Mouse (Mus musculus) limb, embryonic 14.5 days (tissue): ENCODE results near the gene Qdpr. TPM values are rescaled to one million over a fixed set of nuclear protein-coding genes. Genes with fewer than 3 reads are reported as not detected.

Experiments used
- ATAC-seq: fragments of 200-750 bp; cut with Nextera tagmentation; 2 replicates; pipeline ENCODE4 v1.8.0; 2017; ENCODE audit warnings: low read depth, moderate number of reproducible peaks, moderate TSS enrichment; ENCODE audit not compliant: low FRiP score
- DNase-seq: peaks from one replicate; pipeline ENCODE4 v3.0.0-alpha.2; 2015; ENCODE audit warnings: low spot score
- H3K27ac ChIP-seq: fragments of 300-500 bp; sonication (generic); replicated peaks from 2 replicates; pipeline ENCODE4 v1.5.1; 2014; ENCODE audit warnings: low read depth, mild to moderate bottlenecking, low read length, moderate library complexity, mixed read lengths
- H3K27me3 ChIP-seq: fragments of 300-500 bp; sonication (generic); 2 replicates; pipeline ENCODE4 v1.6.1; 2014; ENCODE audit warnings: low read length, mixed read lengths; ENCODE audit not compliant: control insufficient read depth, insufficient read depth
- H3K36me3 ChIP-seq: fragments of 300-500 bp; sonication (generic); 2 replicates; pipeline ENCODE4 v1.6.1; 2014; ENCODE audit warnings: mild to moderate bottlenecking, low read length, moderate library complexity, mixed read lengths; ENCODE audit not compliant: control insufficient read depth, insufficient read depth
- H3K4me1 ChIP-seq: fragments of 300-500 bp; sonication (generic); 2 replicates; pipeline ENCODE4 v1.6.1; 2014; ENCODE audit warnings: antibody characterized with exemption, low read length, mixed read lengths; ENCODE audit not compliant: control insufficient read depth, insufficient read depth
- H3K4me2 ChIP-seq: fragments of 300-500 bp; sonication (generic); replicated peaks from 2 replicates; pipeline ENCODE4 v1.6.1; 2014; ENCODE audit warnings: low read depth, mild to moderate bottlenecking, low read length, moderate library complexity; ENCODE audit not compliant: severe bottlenecking
- H3K4me3 ChIP-seq: fragments of 300-500 bp; sonication (generic); replicated peaks from 2 replicates; pipeline ENCODE4 v1.5.1; 2014; ENCODE audit warnings: low read length
- H3K9ac ChIP-seq: fragments of 300-500 bp; sonication (generic); 2 replicates; pipeline ENCODE4 v1.6.1; 2014; ENCODE audit warnings: mild to moderate bottlenecking, low read depth, low read length, moderate library complexity; ENCODE audit not compliant: severe bottlenecking
- H3K9me3 ChIP-seq: fragments of 300-500 bp; sonication (generic); 2 replicates; pipeline ENCODE4 v1.6.1; 2016; ENCODE audit warnings: low read length; ENCODE audit not compliant: control insufficient read depth
- POLR2A ChIP-seq: fragments of 200-500 bp; IDR thresholded peaks from 2 replicates; pipeline ENCODE4 v1.8.0; 2012; ENCODE audit warnings: inconsistent platforms, mild to moderate bottlenecking, moderate library complexity, borderline replicate concordance; ENCODE audit not compliant: insufficient read depth, insufficient read length; ENCODE audit errors: extremely low read depth
- WGBS: fragments of 180-500 bp; shearing (Covaris S2); extraction: QIAGEN DNeasy Blood & Tissue Kit; methylation state at CpG from one replicate; pipeline ENCODE4 v1.1.7; 2014; 5-methylcytosine and 5-hydroxymethylcytosine counted together
- polyA plus RNA-seq, 2 experiments: library from polyadenylated mRNA; depleted of rRNA in 1 of 2; stranded (reverse) in 1 of 2; unstranded in 1 of 2; fragments of >200 nt; fragmentation: Nextera tagmentation in 1 of 2; extraction: Ambion mirVana in 1 of 2; gene quantifications; 2 replicates each; pipeline versions ENCODE4 v1.2.1 to v1.2.3; 2012 to 2014

Gene Qdpr
- polyA plus RNA-seq, 2 experiments: 64.5 to 96.1 TPM

- no peak overlapping the region for H3K9ac ChIP-seq
- H3K36me3 ChIP-seq: no peaks in the 10 kb centered on the region
- WGBS: 66% methylated on average over 2 of the region's 2 CpGs
- no peaks in the 10 kb centered on the region for H3K4me1 ChIP-seq
- no peak overlapping the region for H3K4me2 ChIP-seq
- no peak for TF ChIP-seq POLR2A
- H3K27ac ChIP-seq: no peak overlapping the region
- ATAC-seq (no peak), DNase-seq (no peak)
- no peak overlapping the region for H3K4me3 ChIP-seq
- no peaks in the 10 kb centered on the region for H3K9me3 ChIP-seq
- no peaks in the 10 kb centered on the region for H3K27me3 ChIP-seq
These were observed 65.8 kb downstream of the Qdpr start for GRCm38 (mm10) chr5:45384034-45384812.

Other genes with a start within 250 kb of the Qdpr start
- not detected in 2 replicates for gene Clrn2, start 3.5 kb upstream of the Qdpr start, polyA plus RNA-seq (2012; rRNA removed)
- gene Clrn2, start 3.5 kb upstream of the Qdpr start, polyA plus RNA-seq (2014; fragmentation: Nextera tagmentation; extraction: Ambion mirVana): not detected in 2 replicates
- 35.9 and 49.2 TPM in 2 replicates for gene Lap3, start 43.1 kb upstream of the Qdpr start, polyA plus RNA-seq (2012; rRNA removed)
- gene Lap3, start 43.1 kb upstream of the Qdpr start, polyA plus RNA-seq (2014; fragmentation: Nextera tagmentation; extraction: Ambion mirVana): 68.6 and 70.9 TPM in 2 replicates
- 102 and 125 TPM in 2 replicates for gene Med28, start 70.0 kb upstream of the Qdpr start, polyA plus RNA-seq (2012; rRNA removed)
- gene Med28, start 70.0 kb upstream of the Qdpr start, polyA plus RNA-seq (2014; fragmentation: Nextera tagmentation; extraction: Ambion mirVana): 234 and 242 TPM in 2 replicates
- gene Fam184b, start 189.4 kb upstream of the Qdpr start, polyA plus RNA-seq (2012; rRNA removed): 1.5 and 1.6 TPM in 2 replicates
- 2.9 and 3.1 TPM in 2 replicates for gene Fam184b, start 189.4 kb upstream of the Qdpr start, polyA plus RNA-seq (2014; fragmentation: Nextera tagmentation; extraction: Ambion mirVana)
- gene Ncapg, start 219.7 kb upstream of the Qdpr start, polyA plus RNA-seq (2012; rRNA removed): 23.2 and 29.2 TPM in 2 replicates
- 40.6 and 43.0 TPM in 2 replicates for gene Ncapg, start 219.7 kb upstream of the Qdpr start, polyA plus RNA-seq (2014; fragmentation: Nextera tagmentation; extraction: Ambion mirVana)